Mouse (Mus musculus) kidney, adult 11 months (tissue): ENCODE data around the gene Sod1.

Experiments used
- DNase-seq: peaks from one replicate; pipeline ENCODE4 v3.0.0; 2022

Gene Sod1

GRCm38 (mm10) chr16:90260097-90260496 is 39.5 kb downstream of the Sod1 start:
- DNase-seq, result no peak

GRCm38 (mm10) chr16:90261791-90262190 is 41.2 kb downstream of the Sod1 start:
- no peak for DNase-seq

GRCm38 (mm10) chr16:90264021-90264420 is 43.5 kb downstream of the Sod1 start:
- no peak for DNase-seq

- DNase-seq, result no peak
Observed at GRCm38 (mm10) chr16:90265106-90265505, 44.6 kb downstream of the Sod1 start.

- no peak for DNase-seq
Observed at GRCm38 (mm10) chr16:90266581-90266980, 46.0 kb downstream of the Sod1 start.

- DNase-seq, result no peak
Observed at GRCm38 (mm10) chr16:90275521-90275920, 55.0 kb downstream of the Sod1 start.
